Mouse (Mus musculus) right cerebral cortex, adult 18-20 months (tissue): Measurements from ENCODE around the gene Trp53i11.

Experiments used
- DNase-seq: peaks from one replicate; pipeline ENCODE4 v3.0.0; 2022; ENCODE audit warnings: mixed read lengths

The Trp53i11 gene

GRCm38 (mm10) chr2:93187323-93187996, at the start of gene Trp53i11:
Gene Trp53i11 (plus strand): TSS chr2:93187548.
- peak; percentile 80 for DNase-seq

- DNase-seq, result no peak
Observed at GRCm38 (mm10) chr2:93139476-93139875, 47.9 kb upstream of the Trp53i11 start.

- DNase-seq, result no peak
Observed at GRCm38 (mm10) chr2:93141329-93141728, 46.0 kb upstream of the Trp53i11 start.

GRCm38 (mm10) chr2:93142616-93143015, 44.7 kb upstream of the Trp53i11 start:
- DNase-seq, result no peak

GRCm38 (mm10) chr2:93144126-93144525, 43.2 kb upstream of the Trp53i11 start:
- DNase-seq, result no peak

GRCm38 (mm10) chr2:93150009-93150408, 37.3 kb upstream of the Trp53i11 start:
- no peak for DNase-seq

GRCm38 (mm10) chr2:93150673-93151450, 36.5 kb upstream of the Trp53i11 start:
- DNase-seq, result no peak

- no peak for DNase-seq
Observed at GRCm38 (mm10) chr2:93152191-93152601, 35.2 kb upstream of the Trp53i11 start.

GRCm38 (mm10) chr2:93152883-93153491, 34.4 kb upstream of the Trp53i11 start:
- peak; percentile 14 for DNase-seq

GRCm38 (mm10) chr2:93153833-93154232, 33.5 kb upstream of the Trp53i11 start:
- no peak for DNase-seq

- no peak for DNase-seq
Observed at GRCm38 (mm10) chr2:93154486-93155032, 32.8 kb upstream of the Trp53i11 start.

- no peak for DNase-seq
Observed at GRCm38 (mm10) chr2:93160467-93161035, 26.8 kb upstream of the Trp53i11 start.

- DNase-seq, result no peak
Observed at GRCm38 (mm10) chr2:93161914-93162664, 25.3 kb upstream of the Trp53i11 start.

GRCm38 (mm10) chr2:93162791-93163190, 24.6 kb upstream of the Trp53i11 start:
- no peak for DNase-seq

GRCm38 (mm10) chr2:93163317-93163716, 24.0 kb upstream of the Trp53i11 start:
- no peak for DNase-seq

GRCm38 (mm10) chr2:93163750-93164335, 23.5 kb upstream of the Trp53i11 start:
- DNase-seq, result no peak

- DNase-seq, result no peak
Observed at GRCm38 (mm10) chr2:93166295-93166694, 21.1 kb upstream of the Trp53i11 start.

- DNase-seq, result no peak
Observed at GRCm38 (mm10) chr2:93166734-93167406, 20.5 kb upstream of the Trp53i11 start.

- no peak for DNase-seq
Observed at GRCm38 (mm10) chr2:93170156-93170844, 17.0 kb upstream of the Trp53i11 start.

GRCm38 (mm10) chr2:93170845-93171200, 16.5 kb upstream of the Trp53i11 start:
- DNase-seq, result no peak

GRCm38 (mm10) chr2:93171929-93172328, 15.4 kb upstream of the Trp53i11 start:
- no peak for DNase-seq
